Mouse (Mus musculus) liver, embryonic 11.5 days (tissue): Measurements from ENCODE around the gene Tmcc3. TPM values are rescaled to one million over a fixed set of nuclear protein-coding genes. Genes with fewer than 3 reads are reported as not detected.
A peak's percentile ranks its signal among the peaks of the same experiment; 100 is the strongest.

ENCODE experiments used
- ATAC-seq: fragments of 200-750 bp; cut with Nextera tagmentation; replicated peaks from 2 replicates; pipeline ENCODE4 v1.8.0; 2017; ENCODE audit warnings: moderate number of reproducible peaks, mild to moderate bottlenecking, moderate TSS enrichment, moderate library complexity; ENCODE audit not compliant: low FRiP score
- DNase-seq: peaks from one replicate; pipeline ENCODE4 v3.0.0-alpha.2; 2017; ENCODE audit warnings: low spot score
- H3K27ac ChIP-seq: fragments of 300-500 bp; sonication (generic); 2 replicates; pipeline ENCODE4 v1.5.1; 2014; ENCODE audit warnings: mild to moderate bottlenecking, low read depth, low read length, control low read depth
- H3K27me3 ChIP-seq: fragments of 300-500 bp; sonication (generic); replicated peaks from 2 replicates; pipeline ENCODE4 v1.6.1; 2014; ENCODE audit warnings: low read length, mixed read lengths; ENCODE audit not compliant: control insufficient read depth, insufficient read depth
- H3K36me3 ChIP-seq: fragments of 300-500 bp; sonication (generic); 2 replicates; pipeline ENCODE4 v1.6.1; 2014; ENCODE audit warnings: mild to moderate bottlenecking, low read length, moderate library complexity, mixed read lengths; ENCODE audit not compliant: control insufficient read depth, insufficient read depth
- H3K4me1 ChIP-seq: fragments of 300-500 bp; sonication (generic); replicated peaks from 2 replicates; pipeline ENCODE4 v1.6.1; 2014; ENCODE audit warnings: low read length, mixed read lengths; ENCODE audit not compliant: control insufficient read depth, insufficient read depth
- H3K4me2 ChIP-seq: fragments of 300-500 bp; sonication (generic); 2 replicates; pipeline ENCODE4 v1.6.1; 2014; ENCODE audit warnings: mild to moderate bottlenecking, control low read depth, moderate library complexity
- H3K4me3 ChIP-seq: fragments of 300-500 bp; sonication (generic); 2 replicates; pipeline ENCODE4 v1.5.1; 2014; ENCODE audit warnings: low read depth, low read length, control low read depth
- H3K9ac ChIP-seq: fragments of 300-500 bp; sonication (generic); 2 replicates; pipeline ENCODE4 v1.6.1; 2014; ENCODE audit warnings: low read depth, low read length, control low read depth
- H3K9me3 ChIP-seq: fragments of 300-500 bp; sonication (generic); 2 replicates; pipeline ENCODE4 v1.6.1; 2016; ENCODE audit warnings: low read length, inconsistent platforms, mixed read lengths; ENCODE audit not compliant: control insufficient read depth
- WGBS: fragments of 180-500 bp; shearing (Covaris S2); extraction: QIAGEN DNeasy Blood & Tissue Kit; methylation state at CpG from one replicate; pipeline ENCODE4 v1.1.7; 2014; 5-methylcytosine and 5-hydroxymethylcytosine counted together
- polyA plus RNA-seq: library from polyadenylated mRNA; unstranded; fragments of >200 nt; fragmentation: Nextera tagmentation; extraction: Ambion mirVana; gene quantifications from 2 replicates; pipeline ENCODE4 v1.2.1, GENCODE M21; 2014

The Tmcc3 gene
- polyA plus RNA-seq, 1 experiment from 2014 or later: 5.6 TPM

- ATAC-seq (peak; percentile 75), DNase-seq (no peak)
- Histone ChIP-seq H3K4me1 (peaks cover 20% of the 10 kb centered on the region), H3K4me2 (peak overlapping the region; percentile 41), H3K27me3 (peaks cover 9% of the 10 kb centered on the region; the same call in 1 of the 2 replicates), H3K9ac (peak overlapping the region; percentile 41; the same call in 1 of the 2 replicates), H3K9me3 (no peaks in the 10 kb centered on the region), H3K27ac (no peak overlapping the region), H3K36me3 (no peaks in the 10 kb centered on the region), H3K4me3 (no peak overlapping the region)
- 34% methylated on average over 3 of the region's 3 CpGs for WGBS
Measured at GRCm38 (mm10) chr10:94521107-94521401, 209.3 kb downstream of the Tmcc3 start.

- Histone ChIP-seq H3K4me2 (no peak overlapping the region), H3K4me3 (no peak overlapping the region), H3K27me3 (peaks cover 2% of the 10 kb centered on the region; the same call in 1 of the 2 replicates), H3K4me1 (peaks cover 24% of the 10 kb centered on the region), H3K9me3 (no peaks in the 10 kb centered on the region), H3K9ac (no peak overlapping the region), H3K36me3 (no peaks in the 10 kb centered on the region), H3K27ac (no peak overlapping the region)
- no peak for ATAC-seq
- 45% methylated on average over 10 of the region's 10 CpGs for WGBS
- no peak for DNase-seq
Measured at GRCm38 (mm10) chr10:94521776-94522175, 210.0 kb downstream of the Tmcc3 start.

DNA sequence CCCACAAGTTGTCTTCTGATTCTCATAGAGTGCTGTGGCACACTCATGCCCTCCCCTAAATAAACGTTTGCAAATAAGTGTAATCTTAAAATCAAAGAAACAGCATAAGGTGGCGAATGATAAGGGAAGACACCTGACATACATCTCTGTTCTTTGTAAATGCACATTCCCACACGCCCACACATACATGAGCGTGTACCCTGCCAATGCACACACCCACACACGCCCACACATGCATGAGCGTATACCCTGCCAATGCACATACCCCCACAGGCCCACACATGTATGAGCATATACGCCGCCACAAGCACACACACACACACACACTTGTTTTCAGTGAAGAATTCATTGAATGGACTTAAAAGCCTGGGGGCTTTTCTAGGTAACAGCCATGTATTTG, 211.5 kb downstream of the Tmcc3 start:
- DNase-seq: no peak
- Histone ChIP-seq H3K4me2 (no peak overlapping the region), H3K9ac (no peak overlapping the region), H3K4me3 (no peak overlapping the region), H3K4me1 (peaks cover 36% of the 10 kb centered on the region), H3K36me3 (no peaks in the 10 kb centered on the region), H3K27me3 (no peaks in the 10 kb centered on the region), H3K27ac (no peak overlapping the region), H3K9me3 (no peaks in the 10 kb centered on the region)
- 80% methylated on average over 8 of the region's 8 CpGs for WGBS
- no peak for ATAC-seq

DNA sequence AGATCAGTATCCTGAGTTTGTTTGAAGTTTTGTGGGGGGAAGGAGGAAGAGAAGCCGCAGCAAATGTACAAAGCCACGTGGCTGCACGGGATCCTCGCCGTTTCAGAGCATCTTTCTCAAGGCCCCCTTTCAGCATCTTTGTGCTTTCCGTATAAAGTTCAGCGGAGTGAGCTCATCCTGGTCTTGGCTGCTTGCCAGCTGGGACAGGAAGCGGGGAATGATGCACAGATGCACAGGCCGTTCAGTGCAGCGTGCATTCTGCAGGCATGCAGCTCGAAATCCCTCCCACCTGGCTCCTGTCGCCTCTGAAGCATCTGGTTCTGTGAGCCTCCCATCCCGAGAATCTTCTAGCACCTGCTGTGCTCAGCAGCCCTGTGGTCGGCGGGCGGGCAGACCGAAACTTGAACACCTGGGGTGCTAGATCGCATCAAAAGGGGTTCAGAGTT, 212.0 kb downstream of the Tmcc3 start:
- Histone ChIP-seq H3K4me2 (no peak overlapping the region), H3K4me3 (no peak overlapping the region), H3K9ac (no peak overlapping the region), H3K9me3 (no peaks in the 10 kb centered on the region), H3K27ac (no peak overlapping the region), H3K36me3 (no peaks in the 10 kb centered on the region), H3K27me3 (no peaks in the 10 kb centered on the region), H3K4me1 (peaks cover 36% of the 10 kb centered on the region)
- no peak for DNase-seq
- ATAC-seq: no peak
- 41% methylated on average over 18 of the region's 18 CpGs for WGBS

DNA sequence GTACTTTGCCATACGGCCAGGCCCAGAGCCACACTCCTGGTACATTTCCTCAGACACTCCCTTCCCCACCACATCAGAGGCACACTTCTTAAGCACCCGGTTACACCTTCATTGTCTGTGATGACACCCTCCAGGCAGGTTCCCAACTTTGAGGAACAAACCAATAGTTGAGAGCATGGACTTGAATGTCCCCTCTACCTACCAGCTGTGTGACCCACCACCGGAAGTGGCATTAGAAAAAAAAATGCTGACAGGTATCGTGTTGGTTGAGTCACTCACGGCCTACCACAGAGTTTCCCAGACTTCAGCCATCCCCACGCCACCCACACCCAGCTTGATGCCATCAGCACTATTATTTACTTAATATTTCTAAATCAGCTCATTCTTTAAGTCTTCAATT, 213.2 kb downstream of the Tmcc3 start:
- WGBS: 67% methylated on average over 6 of the region's 6 CpGs
- Histone ChIP-seq H3K4me3 (no peak overlapping the region), H3K36me3 (no peaks in the 10 kb centered on the region), H3K4me1 (peaks cover 36% of the 10 kb centered on the region), H3K9me3 (no peaks in the 10 kb centered on the region), H3K4me2 (no peak overlapping the region), H3K27me3 (no peaks in the 10 kb centered on the region), H3K9ac (no peak overlapping the region), H3K27ac (no peak overlapping the region)
- ATAC-seq: no peak
- no peak for DNase-seq

DNA sequence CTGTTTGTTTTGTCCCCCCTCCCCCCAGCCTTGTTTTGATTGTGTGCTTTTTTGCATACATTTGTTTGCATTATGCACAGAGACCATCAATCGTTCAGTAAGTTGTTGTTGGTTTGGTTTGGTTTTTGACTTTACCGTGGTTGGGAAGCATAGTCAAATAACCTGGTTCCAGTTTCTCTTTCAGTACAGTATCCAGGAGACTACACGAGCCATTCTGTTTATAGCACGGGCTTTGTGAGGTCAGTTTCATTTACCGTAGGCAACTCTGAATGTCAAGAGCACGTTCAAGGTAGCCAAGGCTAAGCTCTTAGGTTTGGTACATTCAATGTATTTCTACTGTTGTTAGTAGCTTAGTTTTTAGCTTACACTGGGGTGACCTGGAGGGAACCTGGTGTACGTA, 214.0 kb downstream of the Tmcc3 start:
- WGBS: 81% methylated on average over 7 of the region's 7 CpGs
- ATAC-seq (no peak), DNase-seq (no peak)
- no peaks in the 10 kb centered on the region for H3K36me3 ChIP-seq
- H3K9ac ChIP-seq: no peak overlapping the region
- H3K27me3 ChIP-seq: no peaks in the 10 kb centered on the region
- no peak overlapping the region for H3K4me2 ChIP-seq
- H3K9me3 ChIP-seq: no peaks in the 10 kb centered on the region
- peaks cover 34% of the 10 kb centered on the region for H3K4me1 ChIP-seq
- no peak overlapping the region for H3K4me3 ChIP-seq
- H3K27ac ChIP-seq: no peak overlapping the region

DNA sequence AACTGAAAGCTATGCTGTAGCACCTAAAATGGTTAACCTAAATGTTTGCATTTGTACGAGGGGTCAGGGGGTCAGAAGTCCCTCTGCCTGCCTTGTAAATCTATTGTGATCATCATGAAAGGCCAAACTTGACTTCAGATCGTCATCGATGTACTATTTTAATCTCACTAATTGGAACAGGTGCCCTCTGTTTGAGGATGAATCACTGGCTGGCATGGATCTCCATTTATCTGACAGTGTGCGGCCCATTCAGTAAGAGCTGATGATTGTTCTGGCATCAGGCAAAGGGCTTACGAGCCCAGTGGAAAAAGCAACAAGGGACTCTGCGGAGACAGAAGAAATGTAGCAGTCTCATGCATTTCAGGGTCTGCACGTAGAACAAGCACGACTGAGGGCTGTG, 215.1 kb downstream of the Tmcc3 start:
- 0 out of 2 replicates have a peak overlapping the region, but pooled peaks have one; percentile 58 for H3K27ac ChIP-seq
- H3K4me2 ChIP-seq: peak overlapping the region; percentile 11; the same call in 1 of the 2 replicates
- H3K4me3 ChIP-seq: no peak overlapping the region
- WGBS: 75% methylated on average over 8 of the region's 8 CpGs
- no peaks in the 10 kb centered on the region for H3K9me3 ChIP-seq
- H3K36me3 ChIP-seq: no peaks in the 10 kb centered on the region
- ATAC-seq (no peak), DNase-seq (no peak)
- H3K4me1 ChIP-seq: peaks cover 24% of the 10 kb centered on the region
- no peak overlapping the region for H3K9ac ChIP-seq
- no peaks in the 10 kb centered on the region for H3K27me3 ChIP-seq

DNA sequence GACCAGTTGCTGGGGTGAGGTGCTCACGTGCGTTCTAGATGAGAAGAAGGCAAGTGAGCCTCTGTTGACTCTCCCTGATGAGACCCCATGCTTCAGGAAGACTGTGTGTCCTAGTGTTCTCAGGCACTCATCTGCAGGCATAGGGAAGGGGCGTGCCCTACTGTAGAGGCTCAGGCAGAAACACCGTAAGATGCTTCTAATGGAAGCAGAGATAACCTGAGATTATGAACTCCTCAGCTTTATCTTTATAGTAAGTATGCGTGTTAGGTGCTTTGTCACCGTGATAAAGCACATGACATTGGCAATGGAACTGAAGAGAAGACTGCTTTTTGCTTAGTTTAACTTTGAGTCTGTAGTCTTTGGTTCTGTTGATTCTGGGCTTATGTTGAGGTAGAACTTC, 215.5 kb downstream of the Tmcc3 start:
- Histone ChIP-seq H3K27me3 (no peaks in the 10 kb centered on the region), H3K27ac (0 out of 2 replicates have a peak overlapping the region, but pooled peaks have one; percentile 58), H3K9me3 (no peaks in the 10 kb centered on the region), H3K4me3 (no peak overlapping the region), H3K9ac (no peak overlapping the region), H3K4me1 (peaks cover 23% of the 10 kb centered on the region), H3K4me2 (peak overlapping the region; percentile 11), H3K36me3 (no peaks in the 10 kb centered on the region)
- ATAC-seq (peak; percentile 86), DNase-seq (no peak)
- WGBS: 56% methylated on average over 6 of the region's 6 CpGs

DNA sequence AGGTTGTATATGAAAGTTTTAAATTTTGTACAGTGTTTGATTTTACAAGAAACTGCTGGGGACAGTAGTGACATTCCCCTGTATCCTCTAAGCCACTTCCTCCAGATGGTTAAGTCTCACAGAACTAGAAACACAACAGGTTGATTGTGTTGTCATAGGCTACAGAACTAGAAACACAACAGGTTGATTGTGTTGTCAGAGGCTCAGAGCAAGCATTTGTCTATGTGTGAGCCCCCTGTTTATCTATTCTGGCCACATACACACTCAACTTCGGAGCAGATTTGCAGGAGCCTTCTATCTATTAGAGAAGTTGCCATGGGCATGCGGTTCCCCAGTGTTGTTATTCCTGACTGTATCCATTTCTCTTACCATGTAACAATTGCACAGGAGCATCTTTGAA, 218.3 kb downstream of the Tmcc3 start:
- Histone ChIP-seq H3K9ac (no peak overlapping the region), H3K4me2 (no peak overlapping the region), H3K4me1 (peaks cover 16% of the 10 kb centered on the region), H3K4me3 (no peak overlapping the region), H3K9me3 (no peaks in the 10 kb centered on the region), H3K27ac (no peak overlapping the region), H3K27me3 (no peaks in the 10 kb centered on the region), H3K36me3 (no peaks in the 10 kb centered on the region)
- WGBS: 67% methylated on average over 2 of the region's 2 CpGs
- ATAC-seq: no peak
- no peak for DNase-seq
